Mouse (Mus musculus) midbrain, embryonic 16.5 days (tissue): Measurements from ENCODE around the gene Rcbtb2. TPM values are rescaled to one million over a fixed set of nuclear protein-coding genes. Genes with fewer than 3 reads are reported as not detected.
"Not testable (repeated sequence)": the region's sequence is repeated elsewhere in the genome, so short reads cannot be mapped to it uniquely, and the experiment has no call there.

Experiments used
- ATAC-seq: fragments of 200-750 bp; cut with Nextera tagmentation; 2 replicates; pipeline ENCODE4 v1.8.0; 2017; ENCODE audit warnings: moderate TSS enrichment
- H3K27ac ChIP-seq: fragments of 300-500 bp; sonication (generic); 2 replicates; pipeline ENCODE4 v1.5.1; 2014; ENCODE audit warnings: mild to moderate bottlenecking, low read length, mixed read lengths
- H3K27me3 ChIP-seq: fragments of 300-500 bp; sonication (generic); 2 replicates; pipeline ENCODE4 v1.6.1; 2014; ENCODE audit warnings: low read depth, low read length, mixed read lengths; ENCODE audit not compliant: control insufficient read depth, insufficient read depth
- H3K36me3 ChIP-seq: fragments of 300-500 bp; sonication (generic); 2 replicates; pipeline ENCODE4 v1.6.1; 2014; ENCODE audit warnings: mild to moderate bottlenecking, low read length, moderate library complexity, mixed read lengths; ENCODE audit not compliant: control insufficient read depth, insufficient read depth
- H3K4me1 ChIP-seq: fragments of 300-500 bp; sonication (generic); 2 replicates; pipeline ENCODE4 v1.6.1; 2014; ENCODE audit warnings: mild to moderate bottlenecking, low read length, mixed read lengths; ENCODE audit not compliant: control insufficient read depth, insufficient read depth
- H3K4me2 ChIP-seq: fragments of 300-500 bp; sonication (generic); 2 replicates; pipeline ENCODE4 v1.6.1; 2014; ENCODE audit warnings: mild to moderate bottlenecking, low read length, mixed read lengths
- H3K4me3 ChIP-seq: fragments of 300-500 bp; sonication (generic); 2 replicates; pipeline ENCODE4 v1.5.1; 2014; ENCODE audit warnings: low read depth, mild to moderate bottlenecking, low read length, moderate library complexity, mixed read lengths
- H3K9ac ChIP-seq: fragments of 300-500 bp; sonication (generic); 2 replicates; pipeline ENCODE4 v1.6.1; 2014; ENCODE audit warnings: low read depth, low read length, mixed read lengths
- H3K9me3 ChIP-seq: fragments of 300-500 bp; sonication (generic); replicated peaks from 2 replicates; pipeline ENCODE4 v1.6.1; 2014; ENCODE audit warnings: mild to moderate bottlenecking, low read length, mixed read lengths; ENCODE audit not compliant: control insufficient read depth, poor library complexity, severe bottlenecking
- WGBS: fragments of 180-500 bp; shearing (Covaris S2); extraction: QIAGEN DNeasy Blood & Tissue Kit; methylation state at CpG from one replicate; pipeline ENCODE4 v1.1.7; 2014; 5-methylcytosine and 5-hydroxymethylcytosine counted together
- polyA plus RNA-seq: library from polyadenylated mRNA; unstranded; fragments of >200 nt; fragmentation: Nextera tagmentation; extraction: Ambion mirVana; gene quantifications from 2 replicates; pipeline ENCODE4 v1.2.1, GENCODE M21; 2015

Rcbtb2 gene
- polyA plus RNA-seq, 1 experiment from 2014 or later: 53.0 TPM

- no peaks in the 10 kb centered on the region for H3K27me3 ChIP-seq
- ATAC-seq: no peak
These were observed 11.7 kb upstream of the Rcbtb2 start for GRCm38 (mm10) chr14:73111091-73111490.

GRCm38 (mm10) chr14:73112186-73112840 is 10.5 kb upstream of the Rcbtb2 start:
- Histone ChIP-seq H3K27me3 (no peaks in the 10 kb centered on the region), H3K4me3 (no peak overlapping the region), H3K4me1 (no peaks in the 10 kb centered on the region), H3K27ac (no peak overlapping the region), H3K9me3 (no peaks in the 10 kb centered on the region), H3K4me2 (no peak overlapping the region), H3K36me3 (no peaks in the 10 kb centered on the region), H3K9ac (no peak overlapping the region)
- WGBS: 81% methylated on average over 12 of the region's 12 CpGs
- ATAC-seq: no peak

More at GRCm38 (mm10) chr14:73111091-73111490, 11.7 kb upstream of the Rcbtb2 start:
- H3K4me2 ChIP-seq: no peak overlapping the region
- no peaks in the 10 kb centered on the region for H3K36me3 ChIP-seq
- WGBS: 36% methylated on average over 1 of the region's 1 CpGs
- H3K9me3 ChIP-seq: no peaks in the 10 kb centered on the region
- H3K27ac ChIP-seq: no peak overlapping the region
- H3K4me3 ChIP-seq: no peak overlapping the region
- H3K4me1 ChIP-seq: no peaks in the 10 kb centered on the region
- no peak overlapping the region for H3K9ac ChIP-seq

GRCm38 (mm10) chr14:73114952-73115351 is 7.9 kb upstream of the Rcbtb2 start:
- not testable (repeated sequence) for H3K9me3 ChIP-seq, H3K4me3 ChIP-seq, H3K27me3 ChIP-seq, H3K4me2 ChIP-seq, H3K36me3 ChIP-seq, ATAC-seq, H3K4me1 ChIP-seq, H3K27ac ChIP-seq, H3K9ac ChIP-seq
- 95% methylated on average over 3 of the region's 3 CpGs for WGBS

GRCm38 (mm10) chr14:73116301-73116700 is 6.5 kb upstream of the Rcbtb2 start:
- Histone ChIP-seq H3K4me1 (no peaks in the 10 kb centered on the region), H3K36me3 (no peaks in the 10 kb centered on the region), H3K9ac (no peak overlapping the region), H3K9me3 (no peaks in the 10 kb centered on the region), H3K4me3 (no peak overlapping the region), H3K27ac (no peak overlapping the region), H3K27me3 (no peaks in the 10 kb centered on the region), H3K4me2 (no peak overlapping the region)
- WGBS: 68% methylated on average over 2 of the region's 2 CpGs
- ATAC-seq: no peak

- H3K36me3 ChIP-seq: no peaks in the 10 kb centered on the region
- H3K4me3 ChIP-seq: no peak overlapping the region
- H3K4me1 ChIP-seq: no peaks in the 10 kb centered on the region
- no peaks in the 10 kb centered on the region for H3K27me3 ChIP-seq
- no peak overlapping the region for H3K27ac ChIP-seq
- WGBS: 67% methylated on average over 9 of the region's 9 CpGs
- no peak overlapping the region for H3K4me2 ChIP-seq
- ATAC-seq: no peak
- H3K9ac ChIP-seq: no peak overlapping the region
- H3K9me3 ChIP-seq: no peaks in the 10 kb centered on the region
These were observed 5.9 kb upstream of the Rcbtb2 start for GRCm38 (mm10) chr14:73116938-73117337.

GRCm38 (mm10) chr14:73117411-73118392 is 5.1 kb upstream of the Rcbtb2 start:
- 82% methylated on average over 7 of the region's 7 CpGs for WGBS
- ATAC-seq: no peak

GRCm38 (mm10) chr14:73118482-73119347 is 4.1 kb upstream of the Rcbtb2 start:
- no peak for ATAC-seq
- Histone ChIP-seq H3K36me3 (no peaks in the 10 kb centered on the region), H3K4me1 (no peaks in the 10 kb centered on the region), H3K9me3 (no peaks in the 10 kb centered on the region), H3K4me2 (no peak overlapping the region), H3K27ac (no peak overlapping the region), H3K27me3 (no peaks in the 10 kb centered on the region), H3K4me3 (no peak overlapping the region), H3K9ac (no peak overlapping the region)
- 84% methylated on average over 14 of the region's 14 CpGs for WGBS

More at GRCm38 (mm10) chr14:73117411-73118392, 5.1 kb upstream of the Rcbtb2 start:
- Histone ChIP-seq H3K27ac (no peak overlapping the region), H3K4me1 (no peaks in the 10 kb centered on the region), H3K36me3 (no peaks in the 10 kb centered on the region), H3K4me3 (no peak overlapping the region), H3K4me2 (no peak overlapping the region), H3K9me3 (no peaks in the 10 kb centered on the region), H3K27me3 (no peaks in the 10 kb centered on the region), H3K9ac (no peak overlapping the region)

GRCm38 (mm10) chr14:73119459-73119858 is 3.4 kb upstream of the Rcbtb2 start:
- H3K36me3 ChIP-seq: no peaks in the 10 kb centered on the region
- H3K27me3 ChIP-seq: no peaks in the 10 kb centered on the region
- H3K4me2 ChIP-seq: no peak overlapping the region
- no peak overlapping the region for H3K27ac ChIP-seq
- H3K9ac ChIP-seq: no peak overlapping the region
- no peaks in the 10 kb centered on the region for H3K9me3 ChIP-seq
- no peaks in the 10 kb centered on the region for H3K4me1 ChIP-seq
- WGBS: 55% methylated on average over 6 of the region's 6 CpGs
- ATAC-seq: no peak
- no peak overlapping the region for H3K4me3 ChIP-seq
